Mouse (Mus musculus) heart, adult 18-20 months (tissue): Measurements from ENCODE around the gene Rhof. TPM values are rescaled to one million over a fixed set of nuclear protein-coding genes. Genes with fewer than 3 reads are reported as not detected.

Experiments
- DNase-seq, 2 experiments: peaks; one replicate each; pipeline ENCODE4 v3.0.0; 2021 to 2022; ENCODE audit warnings: mixed read lengths in 1 of 2
- total RNA-seq, 2 experiments: library from RNA; stranded (reverse); gene quantifications; 2 replicates each; pipeline ENCODE4 v1.2.3; 2021

Gene Rhof
- total RNA-seq, 2 experiments from 2014 or later = 0.55 to 2.6 TPM

GRCm38 (mm10) chr5:123135471-123136360 is 3.2 kb upstream of the Rhof start:
- peak; percentile 97 to 98 for DNase-seq

GRCm38 (mm10) chr5:123134875-123135382 is 2.4 kb upstream of the Rhof start:
- no peak for DNase-seq

- DNase-seq = peak; percentile 86 to 90
Observed at GRCm38 (mm10) chr5:123134186-123134874, 1.8 kb upstream of the Rhof start.

- peak in 1 of 2 experiments; percentile 33 for DNase-seq
Observed at GRCm38 (mm10) chr5:123133784-123134143, 1.3 kb upstream of the Rhof start.

- peak; percentile 89 to 97 for DNase-seq
Observed at GRCm38 (mm10) chr5:123133083-123133783, 741 bp upstream of the Rhof start.

GRCm38 (mm10) chr5:123130814-123131148 is 1.7 kb downstream of the Rhof start:
- no peak for DNase-seq

GRCm38 (mm10) chr5:123130030-123130813 is 2.3 kb downstream of the Rhof start:
- no peak for DNase-seq

- no peak for DNase-seq
Observed at GRCm38 (mm10) chr5:123129170-123129757, 3.2 kb downstream of the Rhof start.

- peak in 1 of 2 experiments; percentile 78 for DNase-seq
Observed at GRCm38 (mm10) chr5:123128426-123129169, 3.9 kb downstream of the Rhof start.

GRCm38 (mm10) chr5:123127031-123127430 is 5.5 kb downstream of the Rhof start:
- no peak for DNase-seq

GRCm38 (mm10) chr5:123125638-123126406 is 6.7 kb downstream of the Rhof start:
- DNase-seq = peak; percentile 43 to 60

- no peak for DNase-seq
Observed at GRCm38 (mm10) chr5:123125105-123125504, 7.4 kb downstream of the Rhof start.

- no peak for DNase-seq
Observed at GRCm38 (mm10) chr5:123122181-123122580, 10.3 kb downstream of the Rhof start.

GRCm38 (mm10) chr5:123120624-123121215 is 11.8 kb downstream of the Rhof start:
- DNase-seq = no peak

GRCm38 (mm10) chr5:123118826-123119225 is 13.7 kb downstream of the Rhof start:
- DNase-seq = no peak

- DNase-seq = no peak
Observed at GRCm38 (mm10) chr5:123117773-123118172, 14.7 kb downstream of the Rhof start.

GRCm38 (mm10) chr5:123117257-123117656 is 15.2 kb downstream of the Rhof start:
- peak; percentile 70 to 87 for DNase-seq

GRCm38 (mm10) chr5:123116080-123116479 is 16.4 kb downstream of the Rhof start:
- DNase-seq = no peak

- no peak for DNase-seq
Observed at GRCm38 (mm10) chr5:123114924-123115323, 17.6 kb downstream of the Rhof start.
